Mouse (Mus musculus) heart, adult 18-20 months (tissue): ENCODE results near the gene Cox4i2. TPM values are rescaled to one million over a fixed set of nuclear protein-coding genes. Genes with fewer than 3 reads are reported as not detected.

Experiments
- DNase-seq, 2 experiments: peaks; one replicate each; pipeline ENCODE4 v3.0.0; 2021 to 2022; ENCODE audit warnings: mixed read lengths in 1 of 2
- long read RNA-seq, 2 experiments: library from polyadenylated mRNA; stranded (forward); transcript quantifications; one replicate each; pipeline ENCODE4 v2.0.0; 2021
- total RNA-seq, 2 experiments: library from RNA; stranded (reverse); gene quantifications; 2 replicates each; pipeline ENCODE4 v1.2.3; 2021

The Cox4i2 gene
- total RNA-seq, result 10 to 100 TPM; 11.9 to 15.2 TPM
- long read RNA-seq, experiment 1, transcript Cox4i2-201 (5 exons, 727 nt), result major isoform, 7 of 8 reads
- long read RNA-seq, experiment 1, partial matches to known transcripts, result 0 of 8 reads
- long read RNA-seq, experiment 1, other reads (novel, unspliced or antisense), result 1 of 8 reads
- long read RNA-seq, experiment 2, partial matches to known transcripts, result 0 of 4 reads
- long read RNA-seq, experiment 2, other reads (novel, unspliced or antisense), result 0 of 4 reads

GRCm38 (mm10) chr2:152753944-152754711, at the start of gene Cox4i2:
Gene Cox4i2, plus strand, starts transcription at chr2:152754173.
- DNase-seq, result peak in 1 of 2 experiments; percentile 51

- DNase-seq, result no peak
Measured at GRCm38 (mm10) chr2:152704256-152704605, 49.7 kb upstream of the Cox4i2 start.

GRCm38 (mm10) chr2:152704811-152705370, 49.1 kb upstream of the Cox4i2 start:
- DNase-seq, result no peak

GRCm38 (mm10) chr2:152705993-152706571, 47.9 kb upstream of the Cox4i2 start:
- peak; percentile 70 to 81 for DNase-seq

GRCm38 (mm10) chr2:152707186-152707585, 46.8 kb upstream of the Cox4i2 start:
- no peak for DNase-seq

- DNase-seq, result peak; percentile 95 to 97
Measured at GRCm38 (mm10) chr2:152707627-152708026, 46.3 kb upstream of the Cox4i2 start.

GRCm38 (mm10) chr2:152709066-152709465, 44.9 kb upstream of the Cox4i2 start:
- DNase-seq, result no peak

- DNase-seq, result no peak
Measured at GRCm38 (mm10) chr2:152716241-152716772, 37.7 kb upstream of the Cox4i2 start.

GRCm38 (mm10) chr2:152717652-152718051, 36.3 kb upstream of the Cox4i2 start:
- no peak for DNase-seq

GRCm38 (mm10) chr2:152718076-152718475, 35.9 kb upstream of the Cox4i2 start:
- no peak for DNase-seq

GRCm38 (mm10) chr2:152723651-152724331, 30.2 kb upstream of the Cox4i2 start:
- DNase-seq, result peak; percentile 69 to 83

GRCm38 (mm10) chr2:152724332-152724723, 29.6 kb upstream of the Cox4i2 start:
- DNase-seq, result no peak

GRCm38 (mm10) chr2:152725178-152725750, 28.7 kb upstream of the Cox4i2 start:
- no peak for DNase-seq

GRCm38 (mm10) chr2:152726213-152726612, 27.8 kb upstream of the Cox4i2 start:
- DNase-seq, result no peak

- peak; percentile 52 to 79 for DNase-seq
Measured at GRCm38 (mm10) chr2:152726751-152727335, 27.1 kb upstream of the Cox4i2 start.

- peak; percentile 60 to 89 for DNase-seq
Measured at GRCm38 (mm10) chr2:152727795-152728510, 26.0 kb upstream of the Cox4i2 start.

GRCm38 (mm10) chr2:152728594-152728993, 25.4 kb upstream of the Cox4i2 start:
- DNase-seq, result no peak

GRCm38 (mm10) chr2:152729013-152729635, 24.8 kb upstream of the Cox4i2 start:
- DNase-seq, result peak in 1 of 2 experiments; percentile 48

GRCm38 (mm10) chr2:152729636-152730020, 24.3 kb upstream of the Cox4i2 start:
- DNase-seq, result peak; percentile 75 to 89

GRCm38 (mm10) chr2:152733201-152733600, 20.8 kb upstream of the Cox4i2 start:
- no peak for DNase-seq
